Mouse (Mus musculus): ENCODE measurements around the gene Snph.

Snph gene

GRCm38 (mm10) chr2:151543063-151543895, 89.1 kb downstream of the Snph start:
- peak in 1 of 2 experiments; percentile 34 for DNase-seq (ENCODE audit: low spot score in 2 of 2)

GRCm38 (mm10) chr2:151542323-151543062, 89.9 kb downstream of the Snph start, which contains the start of gene Fkbp1a:
TSS of gene Fkbp1a (plus strand) at chr2:151542483.
- DNase-seq (ENCODE audit: low spot score in 2 of 2): peak; percentile 77 to 91
